10 mouse cellular contexts compared by ENCODE assay signal in the genomic region with DNA sequence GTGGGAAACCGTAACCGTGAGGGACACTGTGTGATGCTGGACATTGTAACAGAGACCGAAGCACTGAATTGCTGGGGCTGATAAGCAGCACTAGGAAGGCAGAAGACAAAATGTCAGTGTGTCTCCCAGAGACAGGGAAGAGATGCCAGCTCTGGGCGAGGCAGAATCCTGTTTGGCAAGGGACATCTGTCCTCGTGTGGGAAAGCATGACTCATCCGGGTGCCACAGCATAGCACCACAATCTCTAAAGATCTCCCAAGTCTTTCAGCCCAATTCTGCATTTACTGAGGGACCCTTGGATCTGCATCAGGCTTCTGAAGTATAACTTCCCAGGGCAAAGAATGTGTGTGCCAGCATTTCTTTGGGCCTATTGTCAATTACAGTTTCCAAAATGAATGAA. TPM values are rescaled to one million over a fixed set of nuclear protein-coding genes. Genes with fewer than 3 reads are reported as not detected.
A peak's percentile ranks its signal among the peaks of the same experiment; 100 is the strongest.
DNase-seq lines count a peak whose midpoint lies in the region; ATAC-seq lines count a peak whose summit lies in the region.
"Had no signal": no experiment of that assay in that cellular context is flagged by ENCODE, and none has a peak within 500 bp of the region (broad histone marks: within the 10 kb centered on the region; RNA-seq: fewer than 3 reads in every experiment).

No protein-coding gene starts in this region.

- H3K27me3 ChIP-seq in stomach, embryonic 16.5 days (ENCODE audit: control insufficient read depth, insufficient read depth, low read length), result no peaks in the 10 kb centered on the region

- 0 out of 2 replicates have a peak, but pooled peaks have one; percentile 21 for ATAC-seq in stomach, embryonic 16.5 days (ENCODE audit: insufficient read depth, low FRiP score)
- no peak for ATAC-seq in CD4-positive, CD25-positive, alpha-beta regulatory T cell, adult 4 months
- no peak for ATAC-seq in monocyte, adult 5-6 weeks (replicated peaks; ENCODE audit: insufficient number of reproducible peaks, low FRiP score, low TSS enrichment, poor library complexity, severe bottlenecking)

- H3K4me3 ChIP-seq in stomach, embryonic 16.5 days (replicated peaks; ENCODE audit: low read length), result no peak overlapping the region

- no peak overlapping the region for H3K4me2 ChIP-seq in stomach, embryonic 16.5 days (ENCODE audit: low read depth, low read length)

- H3K9me3 ChIP-seq in stomach, embryonic 16.5 days (replicated peaks; ENCODE audit: control insufficient read depth, low read length), result no peaks in the 10 kb centered on the region

- 67% methylated on average over 6 of the region's 6 CpGs for WGBS in stomach, embryonic 16.5 days

- no peaks in the 10 kb centered on the region for H3K4me1 ChIP-seq in stomach, embryonic 16.5 days (ENCODE audit: control insufficient read depth, insufficient read depth, low read length)

- H3K27ac ChIP-seq in stomach, embryonic 16.5 days (ENCODE audit: low read length), result peak overlapping the region; percentile 49; the same call in 1 of the 2 replicates

- no peak overlapping the region for H3K9ac ChIP-seq in stomach, embryonic 16.5 days (ENCODE audit: low read length)

- DNase-seq in right cerebral cortex, adult 2 months (ENCODE audit: low spot score in 2 of 2), result peak; percentile 60 to 61
- no peak for DNase-seq in right cerebral cortex, postnatal 4 days
- DNase-seq in brain, adult 2 months (ENCODE audit: low read depth, low spot score), result peak; percentile 88
- DNase-seq in layer of hippocampus, adult 9-10 months (ENCODE audit: low spot score), result peak; percentile 71
- no peak for DNase-seq in kidney, postnatal 14 days
- DNase-seq: cerebellum, adult 8-10 months; lung, adult 18-20 months had no signal

- H3K36me3 ChIP-seq in stomach, embryonic 16.5 days (ENCODE audit: control insufficient read depth, insufficient read depth, low read length), result no peaks in the 10 kb centered on the region

RNA-seq across cellular contexts. Expression of gene Rab10, which starts 13.5 kb away (rescaled TPM):
- 76.5 and 76.8 TPM in 2 replicates for polyA plus RNA-seq in stomach, embryonic 16.5 days (2015; fragmentation: Nextera tagmentation; extraction: Ambion mirVana)
- 10 to 100 TPM; 43.1 to 54.8 TPM for polyA plus RNA-seq in CD4-positive, CD25-positive, alpha-beta regulatory T cell, adult 4 months (2017; shearing (Covaris generic))
- 146 to 170 TPM (median 169 TPM) in 3 replicates for total RNA-seq in monocyte, adult 5-6 weeks (2017)

RNA-seq across cellular contexts. Expression of gene Kif3c, which starts 41.7 kb away (rescaled TPM):
- 8.1 and 8.6 TPM in 2 replicates for polyA plus RNA-seq in stomach, embryonic 16.5 days (2015; fragmentation: Nextera tagmentation; extraction: Ambion mirVana)
- 1 to 10 TPM; 2.6 to 3.3 TPM for polyA plus RNA-seq in CD4-positive, CD25-positive, alpha-beta regulatory T cell, adult 4 months (2017; shearing (Covaris generic))
- total RNA-seq in monocyte, adult 5-6 weeks (2017), result 2.4 to 7.8 TPM (median 4.4 TPM) in 3 replicates

Comparison
In these comparisons a context has a peak if more than half of its experiments do, and no peak if none do; other contexts are left out.
1. DNase-seq: peak in right cerebral cortex, adult 2 months (2 of 2), brain, adult 2 months (single experiment) and layer of hippocampus, adult 9-10 months (single experiment); none in right cerebral cortex, postnatal 4 days (single experiment) and kidney, postnatal 14 days (single experiment).